Mouse (Mus musculus) urinary bladder, adult 2 months (tissue): ENCODE data around the gene Fahd1. TPM values are rescaled to one million over a fixed set of nuclear protein-coding genes. Genes with fewer than 3 reads are reported as not detected.

Experiments used
- DNase-seq: peaks from one replicate; pipeline ENCODE4 v3.0.0; 2022; ENCODE audit warnings: low spot score
- polyA plus RNA-seq: library from polyadenylated mRNA; depleted of rRNA; stranded (reverse); fragments of >200 nt; gene quantifications from 2 replicates; pipeline ENCODE4 v1.2.3, GENCODE M21; 2012

Fahd1 gene
- polyA plus RNA-seq, 1 experiment: 21.0 TPM

GRCm38 (mm10) chr17:24885356-24886133, 35.4 kb upstream of the Fahd1 start:
- no peak for DNase-seq

DNA sequence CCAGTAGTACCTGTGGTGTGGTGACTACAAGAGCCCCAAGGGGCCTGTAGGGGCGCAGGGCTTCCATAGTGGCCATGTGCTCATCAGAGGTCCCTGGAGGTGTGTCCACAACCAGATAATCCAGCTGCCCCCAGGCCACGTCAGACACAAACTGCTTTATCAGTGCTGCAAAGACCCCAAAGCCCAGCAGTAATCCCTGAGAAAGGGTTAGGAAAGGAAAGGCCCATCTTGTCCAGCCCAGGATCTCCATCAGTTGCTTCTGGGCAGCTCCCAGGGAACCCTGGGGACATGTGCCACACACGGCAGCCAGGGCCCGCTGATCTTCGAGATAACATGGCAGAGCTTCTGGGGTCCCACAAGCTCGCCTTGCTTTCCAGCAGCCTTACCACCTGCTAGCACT, 34.2 kb upstream of the Fahd1 start:
- DNase-seq: no peak

GRCm38 (mm10) chr17:24881738-24882440, 31.7 kb upstream of the Fahd1 start:
- no peak for DNase-seq

DNA sequence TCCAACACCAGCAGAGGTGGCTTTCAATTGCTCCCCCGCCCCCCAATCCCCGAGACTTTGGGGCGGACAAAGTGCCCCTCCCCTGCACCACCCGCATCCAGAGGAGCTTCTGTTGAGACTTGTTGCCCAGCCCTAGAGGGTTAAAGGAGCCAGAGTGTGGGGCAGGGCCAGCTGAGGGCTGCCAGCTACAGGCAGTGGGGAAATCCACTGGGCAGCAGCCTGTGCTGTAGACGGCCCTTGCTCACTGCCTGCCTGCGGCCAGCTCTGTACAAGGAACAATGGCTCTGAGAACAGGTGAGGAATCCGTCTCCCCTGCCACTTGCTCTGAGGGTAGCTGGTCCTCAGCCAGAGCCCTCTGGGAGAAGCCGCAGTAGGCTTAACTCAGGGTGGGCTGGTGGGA, 28.4 kb upstream of the Fahd1 start:
- DNase-seq: no peak

- no peak for DNase-seq
Measured at GRCm38 (mm10) chr17:24878117-24878397, 27.9 kb upstream of the Fahd1 start.

- DNase-seq: no peak
Measured at GRCm38 (mm10) chr17:24877336-24878116, 27.4 kb upstream of the Fahd1 start.

DNA sequence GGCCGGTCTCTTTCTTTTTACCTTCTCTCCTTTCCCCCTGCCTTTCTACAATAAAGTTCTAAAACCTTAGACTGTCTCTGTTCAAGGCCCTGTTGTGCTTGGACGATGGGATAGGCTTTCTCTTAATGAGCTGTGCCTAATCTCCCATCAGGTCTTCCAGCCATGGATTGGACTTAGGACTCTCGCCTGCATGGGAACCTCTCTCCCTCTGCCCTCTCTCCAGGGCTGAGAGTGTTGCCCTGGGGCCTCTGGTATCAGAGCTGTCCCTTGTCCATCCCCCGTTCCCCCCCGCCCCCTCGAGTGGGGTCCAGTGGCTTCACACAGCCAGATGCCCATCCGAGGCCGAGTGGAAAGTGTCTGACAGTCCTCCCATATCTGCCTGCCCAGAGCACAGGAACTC, 24.8 kb upstream of the Fahd1 start:
- DNase-seq: no peak

DNA sequence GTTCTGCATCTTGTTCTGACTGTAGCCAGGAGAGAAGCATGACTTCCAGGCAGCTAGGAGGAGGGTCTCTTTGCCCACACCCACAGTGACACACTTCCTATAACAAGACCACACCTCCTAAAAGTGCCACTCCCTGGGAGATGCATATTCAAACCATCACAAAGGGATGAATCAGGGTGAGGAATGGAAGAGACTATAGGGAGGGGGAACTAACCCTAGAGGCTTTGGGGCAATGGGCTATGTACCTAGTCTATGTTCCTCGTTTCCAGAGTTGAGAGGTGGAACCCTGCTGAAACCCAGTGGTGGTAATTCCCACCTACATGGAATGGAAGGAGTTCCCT, 24.2 kb upstream of the Fahd1 start:
- no peak for DNase-seq

DNA sequence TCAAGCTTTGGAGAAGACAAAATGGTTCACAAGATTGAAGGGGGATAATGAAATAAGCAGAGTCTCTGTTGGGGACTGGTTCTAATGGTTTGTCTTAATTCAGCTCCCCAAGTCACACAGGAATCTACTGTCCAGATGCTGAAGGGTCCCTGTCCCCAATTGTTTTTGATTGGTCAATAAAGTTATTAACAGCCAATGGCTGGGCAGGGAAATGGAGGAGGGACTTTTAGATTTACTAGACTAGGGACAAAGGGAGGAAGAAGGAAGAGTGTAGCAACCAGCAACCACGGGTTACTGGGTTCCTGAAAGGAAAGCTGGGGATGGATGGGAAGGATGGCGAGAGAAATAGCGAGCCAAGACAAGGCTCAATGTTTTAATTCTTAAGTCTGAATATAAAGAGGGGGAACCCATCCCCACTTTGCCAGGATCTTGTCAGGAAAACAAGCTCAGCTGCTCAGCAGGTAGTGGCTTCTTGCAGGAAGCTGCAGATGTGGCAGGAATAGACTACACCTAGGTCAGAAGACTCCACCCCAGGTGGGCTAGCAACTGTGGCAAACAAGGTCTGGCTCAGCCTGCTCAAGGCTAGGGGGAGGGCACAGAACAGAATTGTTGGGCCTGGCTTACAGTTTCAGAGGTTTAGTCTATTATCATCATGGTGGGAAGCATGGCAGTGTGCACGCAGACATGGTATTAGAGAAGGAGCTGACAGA, 23.7 kb upstream of the Fahd1 start:
- no peak for DNase-seq

GRCm38 (mm10) chr17:24867914-24868313, 17.8 kb upstream of the Fahd1 start:
- DNase-seq: no peak

DNA sequence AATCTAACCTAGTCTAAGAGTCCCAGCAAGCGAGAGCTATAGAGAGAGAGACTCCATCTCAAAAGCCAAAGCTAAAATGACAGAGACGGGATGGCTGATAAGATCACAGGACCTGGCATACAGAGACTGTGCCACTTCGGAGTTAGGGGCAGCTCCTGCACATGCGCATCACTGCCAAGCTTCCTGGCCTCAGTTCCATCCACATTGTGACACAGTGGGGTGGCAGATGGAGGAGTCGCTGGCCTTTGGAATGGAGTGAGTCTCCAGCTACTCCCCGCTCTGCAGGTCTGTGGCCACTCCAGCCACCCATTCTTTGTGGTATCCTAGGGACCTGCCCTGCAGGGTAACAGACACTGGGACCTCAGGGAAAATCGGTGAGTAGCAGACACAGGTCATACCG, 15.6 kb upstream of the Fahd1 start, which contains the start of gene Igfals:
Igfals (plus strand) TSS at position 222 of the 400 bp plus-strand sequence.
- no peak for DNase-seq

DNA sequence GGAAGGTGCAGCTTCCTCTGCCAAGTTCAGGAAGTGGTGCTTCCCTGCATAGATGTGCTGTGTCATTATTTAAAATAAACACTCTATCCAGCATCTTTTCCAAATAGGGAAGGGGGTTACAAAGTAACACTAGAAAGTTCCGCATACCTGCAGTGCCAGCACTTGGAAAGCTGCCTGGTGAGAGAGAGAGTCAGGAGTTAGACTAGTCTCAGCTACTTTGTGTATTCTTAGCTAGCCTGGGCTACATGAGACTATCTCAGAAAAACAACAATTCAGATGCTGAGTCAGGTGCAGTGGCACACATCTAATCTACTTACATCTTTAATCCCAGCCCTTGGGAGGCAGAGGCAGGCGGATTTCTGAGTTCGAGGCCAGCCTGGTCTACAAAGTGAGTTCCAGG, 11.6 kb upstream of the Fahd1 start:
- DNase-seq: no peak

GRCm38 (mm10) chr17:24860076-24860475, 9.9 kb upstream of the Fahd1 start:
- DNase-seq: no peak

GRCm38 (mm10) chr17:24858967-24859366, 8.8 kb upstream of the Fahd1 start:
- no peak for DNase-seq

DNA sequence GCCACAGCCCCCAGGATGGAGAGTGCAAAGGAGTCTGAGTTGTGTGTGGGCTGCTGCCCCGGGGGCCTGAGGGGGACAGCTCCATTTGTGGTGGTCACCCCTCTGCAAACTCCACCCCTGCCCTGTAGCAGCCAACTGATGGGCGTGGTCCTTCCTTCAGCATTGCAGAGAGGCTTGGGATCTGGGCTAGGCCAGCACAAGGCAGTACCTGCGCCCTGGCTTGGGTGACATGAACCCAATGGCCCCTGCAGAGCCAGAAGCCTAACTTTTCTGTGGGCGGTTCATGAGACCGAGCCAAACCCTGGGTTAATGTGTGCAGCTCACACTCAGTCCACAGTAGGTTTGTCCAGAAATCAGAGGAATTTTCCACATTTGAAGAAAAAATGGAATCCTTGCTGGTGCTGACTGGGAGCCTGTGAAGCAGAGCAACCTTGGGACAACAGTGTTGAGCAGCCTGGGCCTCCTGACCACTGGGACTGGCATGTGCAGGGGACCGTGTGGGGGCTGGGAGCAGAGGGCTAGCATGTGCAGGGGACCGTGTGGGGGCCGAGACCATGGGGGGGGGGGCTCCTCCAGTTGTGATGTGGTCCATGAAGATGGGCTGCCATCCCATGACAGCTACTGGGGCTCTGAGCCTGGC, 7.8 kb upstream of the Fahd1 start:
- no peak for DNase-seq

DNA sequence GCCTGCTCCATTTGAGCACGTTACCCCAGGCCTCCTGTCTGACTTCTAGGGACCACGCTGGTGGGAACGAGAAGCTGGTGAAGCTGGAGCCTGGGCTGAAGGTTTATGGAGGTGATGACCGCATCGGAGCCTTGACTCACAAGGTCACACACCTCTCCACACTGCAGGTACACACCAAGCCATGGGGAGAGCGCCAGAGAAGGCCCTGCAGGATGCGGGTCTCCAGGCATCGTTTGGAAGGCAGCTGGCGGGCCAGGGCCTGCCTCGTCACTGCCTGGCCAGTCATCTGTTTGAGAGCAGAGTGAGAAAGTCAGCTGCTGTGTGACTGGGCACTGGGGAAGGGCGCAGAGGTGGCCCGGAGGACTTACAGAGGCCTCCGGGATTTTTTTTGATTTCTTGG, 6.4 kb upstream of the Fahd1 start:
- DNase-seq: no peak

DNA sequence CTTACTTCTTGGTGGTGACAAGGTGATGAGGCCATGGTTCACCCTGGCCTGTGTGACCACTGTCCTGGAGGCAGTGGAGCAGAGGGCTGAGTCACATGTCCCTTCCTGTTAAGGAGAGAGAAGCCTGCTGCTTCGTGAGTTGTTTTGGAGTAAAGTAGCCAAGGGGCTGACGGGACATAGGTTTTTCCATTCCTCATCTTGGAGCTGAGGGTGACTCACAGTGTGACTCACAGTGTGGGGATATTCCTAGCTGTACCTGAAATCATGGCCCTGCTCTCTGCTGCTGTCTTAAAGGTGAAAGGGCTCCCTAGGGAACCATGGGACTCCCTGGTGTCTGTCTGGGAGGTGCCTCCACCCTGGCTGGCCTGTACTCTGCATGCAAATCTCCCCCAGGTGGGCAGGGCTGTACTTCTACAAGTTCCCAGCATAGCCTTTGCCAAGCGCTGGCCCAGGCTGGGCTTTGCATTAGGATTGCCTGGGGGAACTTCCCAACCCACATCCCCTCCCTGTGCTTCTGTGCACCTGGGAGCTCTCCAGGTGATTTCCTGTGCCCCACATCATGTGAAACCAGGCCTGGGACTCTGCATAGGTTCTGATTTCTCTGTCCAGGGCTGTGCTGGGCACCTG, 5.8 kb upstream of the Fahd1 start:
- DNase-seq: no peak

DNA sequence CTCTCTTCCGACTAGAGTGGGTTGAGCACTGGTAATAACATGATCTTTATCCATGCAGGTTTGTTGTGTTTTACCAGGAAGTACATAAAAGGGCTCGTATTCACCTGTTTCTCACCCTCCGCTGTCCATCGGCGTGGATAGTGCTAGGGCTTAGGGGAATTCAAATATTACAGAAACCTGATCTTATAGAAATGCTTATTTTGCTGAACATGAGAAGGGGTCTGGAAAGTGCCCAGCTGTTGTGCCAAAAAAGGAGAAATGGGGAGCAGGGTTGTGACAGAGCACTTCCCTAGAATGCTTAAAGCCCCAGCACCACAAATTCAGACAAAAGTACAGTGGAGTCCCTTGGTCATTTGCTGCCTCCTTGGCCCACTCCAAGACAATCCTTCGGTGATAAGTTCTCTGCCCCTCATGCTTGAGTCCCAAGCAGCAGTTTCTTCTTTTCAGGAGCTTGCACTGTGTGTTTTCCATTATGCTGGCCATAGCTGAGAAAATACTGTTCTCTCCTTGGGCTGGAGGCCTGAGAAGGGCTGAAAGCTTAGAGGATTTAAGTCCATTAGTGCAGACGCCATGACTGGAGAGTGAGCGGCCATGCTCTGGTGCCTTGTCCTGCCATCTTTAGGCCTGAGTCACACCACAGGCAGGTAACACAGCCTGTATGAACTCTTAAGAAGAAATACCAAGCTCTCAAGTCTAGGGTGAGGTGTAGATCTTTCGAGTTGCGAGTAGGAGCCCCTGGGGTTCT, 1.4 kb upstream of the Fahd1 start:
- no peak for DNase-seq

- DNase-seq: no peak
Measured at GRCm38 (mm10) chr17:24850773-24851127, 586 bp upstream of the Fahd1 start.

GRCm38 (mm10) chr17:24849733-24850064, 465 bp downstream of the Fahd1 start:
- DNase-seq: no peak

DNA sequence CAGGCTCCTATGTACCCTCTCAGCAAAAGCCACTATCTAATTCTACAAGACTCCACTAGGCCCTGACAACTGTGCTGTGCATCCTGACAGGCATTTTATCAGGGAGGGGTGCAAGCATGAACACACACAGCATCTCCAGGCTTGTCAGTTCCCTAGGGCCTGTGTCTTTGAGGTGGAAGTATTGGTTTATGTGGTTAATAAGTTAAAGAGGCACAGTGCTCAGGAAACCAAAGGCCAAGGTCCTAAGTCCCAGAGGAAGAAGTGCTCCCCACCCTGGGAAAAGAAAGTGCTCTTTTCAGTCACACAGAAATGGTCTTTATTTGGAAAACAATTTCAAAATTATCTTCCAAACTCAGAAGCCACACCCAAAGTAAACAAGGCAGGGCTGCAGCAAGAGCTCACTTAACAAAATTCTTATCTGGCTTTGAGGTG, 1.5 kb downstream of the Fahd1 start:
- DNase-seq: no peak
